In the genomic region with DNA sequence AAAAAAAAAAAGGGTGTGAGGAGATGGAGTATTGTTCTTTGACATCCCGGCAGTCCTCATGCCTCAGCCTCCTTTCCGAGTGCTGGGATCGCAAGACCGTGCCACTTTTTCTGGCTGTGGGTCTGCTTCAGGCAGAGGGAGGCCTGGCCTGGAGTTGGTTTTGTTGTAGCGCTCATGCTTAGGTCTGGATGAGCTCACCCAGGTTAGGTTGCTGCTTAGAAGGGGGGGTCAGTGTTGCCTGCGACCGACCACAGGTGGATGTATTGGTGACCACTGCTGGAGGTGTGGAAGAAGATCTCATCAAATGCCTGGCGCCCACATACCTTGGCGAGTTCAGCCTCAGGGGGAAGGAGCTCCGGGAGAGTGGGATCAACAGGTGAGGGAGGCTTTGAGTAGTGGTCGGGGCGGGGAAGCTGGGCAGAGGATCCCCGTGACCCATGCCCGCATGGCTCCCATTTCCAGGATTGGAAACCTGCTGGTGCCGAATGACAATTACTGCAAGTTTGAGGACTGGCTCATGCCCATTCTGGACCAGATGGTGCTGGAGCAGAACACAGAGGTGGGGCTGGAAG, we compare ENCODE assay signal across 10 mouse cellular contexts. TPM values are rescaled to one million over a fixed set of nuclear protein-coding genes. Genes with fewer than 3 reads are reported as not detected.
A peak's percentile ranks its signal among the peaks of the same experiment; 100 is the strongest.
DNase-seq lines count a peak whose midpoint lies in the region; ATAC-seq and TF ChIP-seq lines count a peak whose summit lies in the region.
"Had no signal": no experiment of that assay in that cellular context is flagged by ENCODE, and none has a peak within 500 bp of the region (broad histone marks: within the 10 kb centered on the region; RNA-seq: fewer than 3 reads in every experiment).

No protein-coding gene starts in this region.

- no peak for ATAC-seq in forebrain, embryonic 11.5 days (replicated peaks; ENCODE audit: low FRiP score)
- ATAC-seq in forebrain, embryonic 15.5 days (replicated peaks), result no peak
- no peak for ATAC-seq in liver, embryonic 12.5 days
- no peak for ATAC-seq in liver, postnatal 0 days
- ATAC-seq in embryonic facial prominence, embryonic 13.5 days (ENCODE audit: insufficient number of reproducible peaks, insufficient read depth, low FRiP score, low TSS enrichment, low read depth), result no peak
- ATAC-seq in midbrain, embryonic 15.5 days (replicated peaks), result no peak
- no peak for ATAC-seq in CD4-positive, CD25-positive, alpha-beta regulatory T cell, adult 4 months

- H3K36me3 ChIP-seq in forebrain, embryonic 11.5 days (ENCODE audit: control insufficient read depth, insufficient read depth, low read length), result peaks cover 2% of the 10 kb centered on the region; the same call in 1 of the 2 replicates
- peaks cover 43% of the 10 kb centered on the region for H3K36me3 ChIP-seq in forebrain, embryonic 15.5 days
- peaks cover 49% of the 10 kb centered on the region for H3K36me3 ChIP-seq in liver, embryonic 12.5 days
- H3K36me3 ChIP-seq in liver, postnatal 0 days (replicated peaks; ENCODE audit: insufficient read depth, low read length), result peaks cover 30% of the 10 kb centered on the region
- peaks cover 52% of the 10 kb centered on the region for H3K36me3 ChIP-seq in embryonic facial prominence, embryonic 13.5 days
- peaks cover 19% of the 10 kb centered on the region for H3K36me3 ChIP-seq in midbrain, embryonic 15.5 days (replicated peaks)

- H3K9me3 ChIP-seq in forebrain, embryonic 11.5 days (ENCODE audit: control insufficient read depth, low read length), result no peaks in the 10 kb centered on the region
- H3K9me3 ChIP-seq in forebrain, embryonic 15.5 days, result no peaks in the 10 kb centered on the region
- no peaks in the 10 kb centered on the region for H3K9me3 ChIP-seq in liver, embryonic 12.5 days (replicated peaks)
- no peaks in the 10 kb centered on the region for H3K9me3 ChIP-seq in liver, postnatal 0 days (ENCODE audit: low read length)
- no peaks in the 10 kb centered on the region for H3K9me3 ChIP-seq in embryonic facial prominence, embryonic 13.5 days
- no peaks in the 10 kb centered on the region for H3K9me3 ChIP-seq in midbrain, embryonic 15.5 days
- H3K9me3 ChIP-seq: limb, embryonic 15.5 days had no signal

- no peak overlapping the region for H3K27ac ChIP-seq in forebrain, embryonic 11.5 days (ENCODE audit: low read depth, low read length)
- no peak overlapping the region for H3K27ac ChIP-seq in forebrain, embryonic 15.5 days (replicated peaks)
- H3K27ac ChIP-seq in liver, embryonic 12.5 days, result 0 out of 2 replicates have a peak overlapping the region, but pooled peaks have one; percentile 94
- H3K27ac ChIP-seq in liver, postnatal 0 days (ENCODE audit: low read depth), result no peak overlapping the region
- H3K27ac ChIP-seq in embryonic facial prominence, embryonic 13.5 days, result no peak overlapping the region
- H3K27ac ChIP-seq in midbrain, embryonic 15.5 days, result no peak overlapping the region

- no peaks in the 10 kb centered on the region for H3K27me3 ChIP-seq in forebrain, embryonic 11.5 days (ENCODE audit: control insufficient read depth, insufficient read depth, low read length)
- no peaks in the 10 kb centered on the region for H3K27me3 ChIP-seq in forebrain, embryonic 15.5 days
- no peaks in the 10 kb centered on the region for H3K27me3 ChIP-seq in liver, embryonic 12.5 days (replicated peaks)
- H3K27me3 ChIP-seq in liver, postnatal 0 days (ENCODE audit: insufficient read depth, low read length), result no peaks in the 10 kb centered on the region
- H3K27me3 ChIP-seq in embryonic facial prominence, embryonic 13.5 days, result no peaks in the 10 kb centered on the region
- H3K27me3 ChIP-seq in midbrain, embryonic 15.5 days (replicated peaks), result no peaks in the 10 kb centered on the region
- H3K27me3 ChIP-seq: limb, embryonic 15.5 days had no signal

- H3K4me1 ChIP-seq in forebrain, embryonic 11.5 days (replicated peaks; ENCODE audit: control insufficient read depth, insufficient read depth, low read length), result peaks cover 6% of the 10 kb centered on the region; the same call in 1 of the 2 replicates
- H3K4me1 ChIP-seq in forebrain, embryonic 15.5 days, result peaks cover 21% of the 10 kb centered on the region
- peaks cover 66% of the 10 kb centered on the region for H3K4me1 ChIP-seq in liver, embryonic 12.5 days
- H3K4me1 ChIP-seq in liver, postnatal 0 days (ENCODE audit: insufficient read depth), result peaks cover 16% of the 10 kb centered on the region
- peaks cover 9% of the 10 kb centered on the region for H3K4me1 ChIP-seq in embryonic facial prominence, embryonic 13.5 days
- peaks cover 22% of the 10 kb centered on the region for H3K4me1 ChIP-seq in midbrain, embryonic 15.5 days

- WGBS in forebrain, embryonic 11.5 days, result 96% methylated on average over 15 of the region's 15 CpGs
- 94% methylated on average over 15 of the region's 15 CpGs for WGBS in forebrain, embryonic 15.5 days
- WGBS in liver, embryonic 12.5 days (ENCODE audit: insufficient replicate concordance), result 83% methylated on average over 15 of the region's 15 CpGs
- 88% methylated on average over 15 of the region's 15 CpGs for WGBS in liver, postnatal 0 days (ENCODE audit: insufficient replicate concordance)
- 88% methylated on average over 15 of the region's 15 CpGs for WGBS in embryonic facial prominence, embryonic 13.5 days
- WGBS in midbrain, embryonic 15.5 days, result 93% methylated on average over 15 of the region's 15 CpGs

- no peak for TF ChIP-seq CTCF in liver, postnatal 0 days (IDR thresholded peaks at IDR 0.05; ENCODE audit: low read depth)

- no peak overlapping the region for H3K4me3 ChIP-seq in forebrain, embryonic 11.5 days (ENCODE audit: low read depth, low read length)
- no peak overlapping the region for H3K4me3 ChIP-seq in forebrain, embryonic 15.5 days
- peak overlapping the region; percentile 95; the same call in 1 of the 2 replicates for H3K4me3 ChIP-seq in liver, embryonic 12.5 days
- no peak overlapping the region for H3K4me3 ChIP-seq in liver, postnatal 0 days (ENCODE audit: low read depth, low read length)
- H3K4me3 ChIP-seq in embryonic facial prominence, embryonic 13.5 days, result peak overlapping the region; percentile 97; the same call in 1 of the 2 replicates
- H3K4me3 ChIP-seq in midbrain, embryonic 15.5 days, result 0 out of 2 replicates have a peak overlapping the region, but pooled peaks have one; percentile 79

- H3K9ac ChIP-seq in forebrain, embryonic 11.5 days (ENCODE audit: low read length), result no peak overlapping the region
- H3K9ac ChIP-seq in forebrain, embryonic 15.5 days (replicated peaks), result no peak overlapping the region
- H3K9ac ChIP-seq in liver, embryonic 12.5 days, result peak overlapping the region; percentile 93; the same call in 1 of the 2 replicates
- no peak overlapping the region for H3K9ac ChIP-seq in liver, postnatal 0 days (replicated peaks)
- H3K9ac ChIP-seq in embryonic facial prominence, embryonic 13.5 days, result peak overlapping the region; percentile 40; the same call in 1 of the 2 replicates
- H3K9ac ChIP-seq in midbrain, embryonic 15.5 days, result no peak overlapping the region

- no peak for TF ChIP-seq EP300 in liver, postnatal 0 days (IDR thresholded peaks at IDR 0.05; ENCODE audit: low read depth)

- no peak overlapping the region for H3K4me2 ChIP-seq in forebrain, embryonic 11.5 days (ENCODE audit: low read depth, low read length, severe bottlenecking)
- no peak overlapping the region for H3K4me2 ChIP-seq in forebrain, embryonic 15.5 days (replicated peaks)
- H3K4me2 ChIP-seq in liver, embryonic 12.5 days, result peak overlapping the region; percentile 78
- H3K4me2 ChIP-seq in liver, postnatal 0 days (ENCODE audit: low read depth, low read length), result no peak overlapping the region
- peak overlapping the region; percentile 76 for H3K4me2 ChIP-seq in embryonic facial prominence, embryonic 13.5 days
- no peak overlapping the region; the same call in 1 of the 2 replicates for H3K4me2 ChIP-seq in midbrain, embryonic 15.5 days

- peak; percentile 51 for DNase-seq in forebrain, embryonic 11.5 days (ENCODE audit: low spot score)
- no peak for DNase-seq in liver, postnatal 0 days
- no peak for DNase-seq in frontal cortex, postnatal 14 days (ENCODE audit: low spot score in 2 of 2)
- DNase-seq: heart, postnatal 4 days had no signal

RNA-seq across cellular contexts. Expression of gene Dhps, which starts 1.6 kb away (rescaled TPM):
- polyA plus RNA-seq in forebrain, embryonic 11.5 days (2014; fragmentation: Nextera tagmentation; extraction: Ambion mirVana), result 63.5 and 68.5 TPM in 2 replicates
- 91.4 and 92.3 TPM in 2 replicates for polyA plus RNA-seq in forebrain, embryonic 15.5 days (2015; fragmentation: Nextera tagmentation; extraction: Ambion mirVana)
- polyA plus RNA-seq in liver, embryonic 12.5 days (2016; fragmentation: Nextera tagmentation; extraction: Ambion mirVana), result 51.6 and 52.3 TPM in 2 replicates
- polyA plus RNA-seq in liver, postnatal 0 days (2015; fragmentation: Nextera tagmentation; extraction: Ambion mirVana), result 24.8 and 27.7 TPM in 2 replicates
- 55.1 and 70.7 TPM in 2 replicates for polyA plus RNA-seq in embryonic facial prominence, embryonic 13.5 days (2015; fragmentation: Nextera tagmentation; extraction: Ambion mirVana)
- polyA plus RNA-seq in midbrain, embryonic 15.5 days (2015; fragmentation: Nextera tagmentation; extraction: Ambion mirVana), result 111 and 112 TPM in 2 replicates
- 10 to 100 TPM; 42.7 to 45.0 TPM for polyA plus RNA-seq in CD4-positive, CD25-positive, alpha-beta regulatory T cell, adult 4 months (2017; shearing (Covaris generic))

RNA-seq across cellular contexts. Expression of gene Gm5741, which starts 5.3 kb away (rescaled TPM):
- polyA plus RNA-seq in forebrain, embryonic 11.5 days (2014; fragmentation: Nextera tagmentation; extraction: Ambion mirVana), result not detected in 2 replicates
- 1.2 and 2.0 TPM in 2 replicates for polyA plus RNA-seq in forebrain, embryonic 15.5 days (2015; fragmentation: Nextera tagmentation; extraction: Ambion mirVana)
- polyA plus RNA-seq in liver, embryonic 12.5 days (2016; fragmentation: Nextera tagmentation; extraction: Ambion mirVana), result 0.80 TPM in 1 of 2 replicates, not detected in the other
- not detected in 2 replicates for polyA plus RNA-seq in liver, postnatal 0 days (2015; fragmentation: Nextera tagmentation; extraction: Ambion mirVana)
- 1.1 and 1.4 TPM in 2 replicates for polyA plus RNA-seq in embryonic facial prominence, embryonic 13.5 days (2015; fragmentation: Nextera tagmentation; extraction: Ambion mirVana)
- polyA plus RNA-seq in midbrain, embryonic 15.5 days (2015; fragmentation: Nextera tagmentation; extraction: Ambion mirVana), result 0.89 and 2.0 TPM in 2 replicates
- 1 to 10 TPM; 1.1 to 3.6 TPM for polyA plus RNA-seq in CD4-positive, CD25-positive, alpha-beta regulatory T cell, adult 4 months (2017; shearing (Covaris generic))
- polyA plus RNA-seq: limb, embryonic 15.5 days had no signal

RNA-seq across cellular contexts. Expression of gene Wdr83os, which starts 7.4 kb away (rescaled TPM):
- 123 and 125 TPM in 2 replicates for polyA plus RNA-seq in forebrain, embryonic 11.5 days (2014; fragmentation: Nextera tagmentation; extraction: Ambion mirVana)
- polyA plus RNA-seq in forebrain, embryonic 15.5 days (2015; fragmentation: Nextera tagmentation; extraction: Ambion mirVana), result 120 and 132 TPM in 2 replicates
- 80.1 and 87.7 TPM in 2 replicates for polyA plus RNA-seq in liver, embryonic 12.5 days (2016; fragmentation: Nextera tagmentation; extraction: Ambion mirVana)
- 63.5 and 66.8 TPM in 2 replicates for polyA plus RNA-seq in liver, postnatal 0 days (2015; fragmentation: Nextera tagmentation; extraction: Ambion mirVana)
- polyA plus RNA-seq in embryonic facial prominence, embryonic 13.5 days (2015; fragmentation: Nextera tagmentation; extraction: Ambion mirVana), result 129 and 130 TPM in 2 replicates
- polyA plus RNA-seq in midbrain, embryonic 15.5 days (2015; fragmentation: Nextera tagmentation; extraction: Ambion mirVana), result 135 TPM in 2 replicates
- 100 to 1,000 TPM; 130 to 136 TPM for polyA plus RNA-seq in CD4-positive, CD25-positive, alpha-beta regulatory T cell, adult 4 months (2017; shearing (Covaris generic))

RNA-seq across cellular contexts. Expression of gene Wdr83, which starts 8.0 kb away (rescaled TPM):
- 47.3 and 57.4 TPM in 2 replicates for polyA plus RNA-seq in forebrain, embryonic 11.5 days (2014; fragmentation: Nextera tagmentation; extraction: Ambion mirVana)
- 62.1 and 62.3 TPM in 2 replicates for polyA plus RNA-seq in forebrain, embryonic 15.5 days (2015; fragmentation: Nextera tagmentation; extraction: Ambion mirVana)
- polyA plus RNA-seq in liver, embryonic 12.5 days (2016; fragmentation: Nextera tagmentation; extraction: Ambion mirVana), result 30.8 and 33.1 TPM in 2 replicates
- polyA plus RNA-seq in liver, postnatal 0 days (2015; fragmentation: Nextera tagmentation; extraction: Ambion mirVana), result 17.6 and 18.4 TPM in 2 replicates
- polyA plus RNA-seq in embryonic facial prominence, embryonic 13.5 days (2015; fragmentation: Nextera tagmentation; extraction: Ambion mirVana), result 45.2 and 46.2 TPM in 2 replicates
- polyA plus RNA-seq in midbrain, embryonic 15.5 days (2015; fragmentation: Nextera tagmentation; extraction: Ambion mirVana), result 60.3 and 66.9 TPM in 2 replicates
- 10 to 100 TPM; 41.0 to 56.0 TPM for polyA plus RNA-seq in CD4-positive, CD25-positive, alpha-beta regulatory T cell, adult 4 months (2017; shearing (Covaris generic))

RNA-seq across cellular contexts. Expression of gene Man2b1, which starts 9.9 kb away (rescaled TPM):
- 20.9 and 21.0 TPM in 2 replicates for polyA plus RNA-seq in forebrain, embryonic 11.5 days (2014; fragmentation: Nextera tagmentation; extraction: Ambion mirVana)
- 16.9 and 17.0 TPM in 2 replicates for polyA plus RNA-seq in forebrain, embryonic 15.5 days (2015; fragmentation: Nextera tagmentation; extraction: Ambion mirVana)
- 23.5 and 26.7 TPM in 2 replicates for polyA plus RNA-seq in liver, embryonic 12.5 days (2016; fragmentation: Nextera tagmentation; extraction: Ambion mirVana)
- 42.6 and 44.6 TPM in 2 replicates for polyA plus RNA-seq in liver, postnatal 0 days (2015; fragmentation: Nextera tagmentation; extraction: Ambion mirVana)
- polyA plus RNA-seq in embryonic facial prominence, embryonic 13.5 days (2015; fragmentation: Nextera tagmentation; extraction: Ambion mirVana), result 29.1 and 29.6 TPM in 2 replicates
- 19.8 and 20.0 TPM in 2 replicates for polyA plus RNA-seq in midbrain, embryonic 15.5 days (2015; fragmentation: Nextera tagmentation; extraction: Ambion mirVana)
- polyA plus RNA-seq in CD4-positive, CD25-positive, alpha-beta regulatory T cell, adult 4 months (2017; shearing (Covaris generic)), result 100 to 1,000 TPM in 1 of 2 experiments, 10 to 100 TPM in 1; 98.3 to 117 TPM

Comparison
In these comparisons a context has a peak if more than half of its experiments do, and no peak if none do; other contexts are left out.
1. H3K4me2 ChIP-seq: peak in liver, embryonic 12.5 days (single experiment) and embryonic facial prominence, embryonic 13.5 days (single experiment); none in forebrain, embryonic 11.5 days (single experiment), forebrain, embryonic 15.5 days (single experiment), liver, postnatal 0 days (single experiment) and midbrain, embryonic 15.5 days (single experiment).
2. H3K4me3 ChIP-seq: peak in liver, embryonic 12.5 days (single experiment), embryonic facial prominence, embryonic 13.5 days (single experiment) and midbrain, embryonic 15.5 days (single experiment); none in forebrain, embryonic 11.5 days (single experiment), forebrain, embryonic 15.5 days (single experiment) and liver, postnatal 0 days (single experiment).
3. H3K9ac ChIP-seq: peak in liver, embryonic 12.5 days (single experiment) and embryonic facial prominence, embryonic 13.5 days (single experiment); none in forebrain, embryonic 11.5 days (single experiment), forebrain, embryonic 15.5 days (single experiment), liver, postnatal 0 days (single experiment) and midbrain, embryonic 15.5 days (single experiment).